Comparison of ENCODE assay signal across 25 mouse cellular contexts in the genomic region with DNA sequence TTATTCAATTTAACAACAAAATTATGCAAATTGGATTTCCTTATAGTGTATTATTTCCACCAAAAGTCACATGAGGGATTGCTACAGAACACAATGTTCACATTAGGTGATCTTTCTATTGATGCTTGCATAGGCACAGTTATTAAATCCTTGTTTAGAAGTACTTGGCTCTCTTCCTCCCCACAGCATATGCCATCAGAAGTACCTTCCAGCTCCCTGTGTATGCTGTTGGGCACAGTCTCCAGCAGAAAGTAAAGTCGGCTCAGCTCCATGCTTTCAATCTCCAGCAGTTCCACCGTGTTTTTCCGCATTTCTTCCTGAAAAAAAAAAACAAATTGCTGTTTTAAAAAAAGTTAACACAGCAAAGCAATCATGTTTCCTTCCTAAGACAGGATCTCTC. TPM values are rescaled to one million over a fixed set of nuclear protein-coding genes. Genes with fewer than 3 reads are reported as not detected.
DNase-seq lines count a peak whose midpoint lies in the region; ATAC-seq and TF ChIP-seq lines count a peak whose summit lies in the region.
"Had no signal": no experiment of that assay in that cellular context is flagged by ENCODE, and none has a peak within 500 bp of the region (broad histone marks: within the 10 kb centered on the region; RNA-seq: fewer than 3 reads in every experiment).

No protein-coding gene starts in this region.

- no peaks in the 10 kb centered on the region for H3K36me3 ChIP-seq in midbrain, postnatal 0 days (ENCODE audit: insufficient read depth, low read length)
- H3K36me3 ChIP-seq in midbrain, embryonic 13.5 days = no peaks in the 10 kb centered on the region
- H3K36me3 ChIP-seq: embryonic facial prominence, embryonic 13.5 days; forebrain, embryonic 12.5 days; heart, embryonic 13.5 days; hindbrain, embryonic 15.5 days had no signal

- DNase-seq in midbrain, postnatal 0 days (ENCODE audit: low spot score) = peak; percentile 16
- DNase-seq in cerebellum, adult 18-20 months = peak; percentile 39 to 58
- DNase-seq in cerebellum, adult 9-11 months = peak; percentile 47
- DNase-seq in layer of hippocampus, adult 11-12 months (ENCODE audit: low spot score) = no peak
- DNase-seq in embryo, embryonic 9.5 days (ENCODE audit: extremely low spot score) = no peak
- no peak for DNase-seq in MN1 (ENCODE audit: low spot score)
- DNase-seq: adrenal gland, postnatal 10 days; gastrocnemius, adult 2 months; gastrocnemius, postnatal 25 days; heart, postnatal 36 days; kidney, adult 2 months had no signal

- H3K27ac ChIP-seq in midbrain, postnatal 0 days (ENCODE audit: low read depth, low read length) = no peak overlapping the region
- no peak overlapping the region for H3K27ac ChIP-seq in midbrain, embryonic 13.5 days
- H3K27ac ChIP-seq: embryonic facial prominence, embryonic 13.5 days; forebrain, embryonic 12.5 days; gastrocnemius, adult 2 months; heart, embryonic 13.5 days; hindbrain, embryonic 15.5 days had no signal

- no peak overlapping the region for H3K4me3 ChIP-seq in midbrain, postnatal 0 days (ENCODE audit: low read depth, low read length)
- no peak overlapping the region for H3K4me3 ChIP-seq in midbrain, embryonic 13.5 days (replicated peaks)
- H3K4me3 ChIP-seq: embryonic facial prominence, embryonic 13.5 days; forebrain, embryonic 12.5 days; gastrocnemius, adult 2 months; heart, embryonic 13.5 days; hindbrain, embryonic 15.5 days had no signal

- H3K9me3 ChIP-seq in midbrain, postnatal 0 days (ENCODE audit: low read length) = no peaks in the 10 kb centered on the region
- no peaks in the 10 kb centered on the region for H3K9me3 ChIP-seq in midbrain, embryonic 13.5 days
- H3K9me3 ChIP-seq: embryonic facial prominence, embryonic 13.5 days; forebrain, embryonic 12.5 days; hindbrain, embryonic 15.5 days had no signal

- WGBS in midbrain, postnatal 0 days = 63% methylated on average over 3 of the region's 3 CpGs
- WGBS in midbrain, embryonic 13.5 days = 89% methylated on average over 3 of the region's 3 CpGs

- TF ChIP-seq CTCF in midbrain, postnatal 0 days (IDR thresholded peaks at IDR 0.05) = no peak

- no peak overlapping the region for H3K9ac ChIP-seq in midbrain, postnatal 0 days (replicated peaks; ENCODE audit: low read length, poor library complexity, severe bottlenecking)
- no peak overlapping the region for H3K9ac ChIP-seq in midbrain, embryonic 13.5 days (replicated peaks)
- H3K9ac ChIP-seq: embryonic facial prominence, embryonic 13.5 days; forebrain, embryonic 12.5 days; heart, embryonic 13.5 days; hindbrain, embryonic 15.5 days had no signal

- no peak overlapping the region for H3K4me2 ChIP-seq in midbrain, postnatal 0 days (ENCODE audit: low read depth, low read length, poor library complexity, severe bottlenecking)
- no peak overlapping the region for H3K4me2 ChIP-seq in midbrain, embryonic 13.5 days (replicated peaks)
- H3K4me2 ChIP-seq: embryonic facial prominence, embryonic 13.5 days; forebrain, embryonic 12.5 days; heart, embryonic 13.5 days; hindbrain, embryonic 15.5 days had no signal

- no peaks in the 10 kb centered on the region for H3K4me1 ChIP-seq in midbrain, postnatal 0 days (ENCODE audit: insufficient read depth, low read length)
- H3K4me1 ChIP-seq in midbrain, embryonic 13.5 days (replicated peaks) = no peaks in the 10 kb centered on the region
- H3K4me1 ChIP-seq: embryonic facial prominence, embryonic 13.5 days; forebrain, embryonic 12.5 days; heart, embryonic 13.5 days; hindbrain, embryonic 15.5 days had no signal

- no peak for ATAC-seq in midbrain, postnatal 0 days (ENCODE audit: low FRiP score)
- ATAC-seq in midbrain, embryonic 13.5 days = no peak
- ATAC-seq: forebrain, embryonic 16.5 days; intestine, embryonic 16.5 days had no signal

- no peaks in the 10 kb centered on the region for H3K27me3 ChIP-seq in midbrain, postnatal 0 days (ENCODE audit: insufficient read depth, low read length)
- no peaks in the 10 kb centered on the region for H3K27me3 ChIP-seq in midbrain, embryonic 13.5 days
- H3K27me3 ChIP-seq: CH12.LX; embryonic facial prominence, embryonic 13.5 days; forebrain, embryonic 12.5 days; heart, embryonic 13.5 days; hindbrain, embryonic 15.5 days had no signal

RNA-seq across cellular contexts. Expression of a gene that starts 6.5 kb away (rescaled TPM):
- not detected in 2 replicates for total RNA-seq in midbrain, postnatal 0 days (2014; rRNA removed)
- polyA plus RNA-seq in midbrain, postnatal 0 days (2015; fragmentation: Nextera tagmentation; extraction: Ambion mirVana) = 0.06 and 0.07 TPM in 2 replicates
- not detected in 2 replicates for polyA plus RNA-seq in midbrain, embryonic 13.5 days (2015; fragmentation: Nextera tagmentation; extraction: Ambion mirVana)
- total RNA-seq: adrenal gland, postnatal 10 days; adrenal gland, postnatal 4 days; CH12.LX; gastrocnemius, adult 2 months; gastrocnemius, postnatal 25 days; granulocyte monocyte progenitor cell, adult 5-6 weeks; heart, adult 8-10 months; heart, postnatal 36 days had no signal
- polyA plus RNA-seq: cortical plate, adult 2 months; embryonic facial prominence, embryonic 13.5 days; forebrain, embryonic 12.5 days; forebrain, embryonic 16.5 days; heart, embryonic 13.5 days; heart, postnatal 0 days; hindbrain, embryonic 11.5 days; hindbrain, embryonic 15.5 days; intestine, embryonic 16.5 days; kidney, adult 2 months had no signal

Comparison
In these comparisons a context has a peak if more than half of its experiments do, and no peak if none do; other contexts are left out.
1. DNase-seq: peak in midbrain, postnatal 0 days (single experiment), cerebellum, adult 18-20 months (2 of 2) and cerebellum, adult 9-11 months (single experiment); none in layer of hippocampus, adult 11-12 months (single experiment), embryo, embryonic 9.5 days (single experiment) and MN1 (single experiment).